Mouse (Mus musculus): ENCODE measurements at regions not wholly inside any gene's neighbourhood (a gene's known extent, or its start where the extent isn't known, plus 50 kb on each side); places are given as distances from the start of the nearest gene placed in this dataset.
A peak's percentile ranks its signal among the peaks of the same experiment; 100 is the strongest.

DNA sequence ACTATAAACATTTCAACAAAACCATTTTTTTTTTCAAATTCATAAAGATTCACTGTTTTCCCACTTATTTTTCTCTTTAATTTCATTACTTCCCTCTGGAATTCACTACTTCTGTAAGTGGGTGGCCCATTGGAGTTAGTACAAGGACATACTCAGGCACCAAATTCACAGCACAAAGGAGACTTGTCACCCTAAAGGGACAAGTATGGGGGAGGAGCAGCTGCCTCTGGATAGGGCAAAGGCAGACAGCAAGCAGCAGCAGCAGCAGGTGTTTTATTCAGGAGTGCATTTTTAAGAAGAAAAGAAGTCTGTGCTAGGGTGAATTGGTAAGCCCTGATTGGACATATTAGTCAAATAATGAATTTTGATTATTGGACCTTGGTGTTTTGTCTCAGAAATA, 314.1 kb upstream of the Cxxc4 start:
- no peak for TF ChIP-seq CTCF (IDR thresholded peaks at IDR 0.05)
- no peak for DNase-seq (ENCODE audit: extremely low spot score in 1 of 2, low spot score in 2 of 2)
- no peak overlapping the region for H3K27ac ChIP-seq
- intact Hi-C loops (cut with DNase I), result no loop called here
- no peak overlapping the region for H3K4me3 ChIP-seq

DNA sequence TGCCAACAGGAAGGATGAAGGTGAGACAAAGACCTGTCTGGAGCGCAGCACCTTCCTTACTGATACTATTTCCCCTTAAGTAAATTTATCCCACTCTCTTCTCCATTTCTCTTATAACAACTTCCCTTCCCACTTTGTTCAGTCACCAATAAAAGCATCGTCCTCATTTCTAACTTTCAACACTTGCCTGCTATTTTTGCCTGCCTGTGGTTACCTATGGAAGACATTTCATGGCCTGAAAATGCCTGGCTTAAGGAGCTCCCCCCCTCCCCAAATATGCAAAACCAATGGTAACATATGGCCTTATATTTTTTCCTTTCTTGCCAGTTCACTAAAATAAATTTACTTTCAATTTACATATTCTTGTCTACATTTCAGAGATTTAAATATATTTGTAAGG, 271.0 kb upstream of the Cxxc4 start:
- DNase-seq (ENCODE audit: extremely low spot score in 1 of 2, low spot score in 2 of 2), result no peak
- Histone ChIP-seq H3K27ac (no peak overlapping the region), H3K4me3 (no peak overlapping the region)
- no peak for TF ChIP-seq CTCF (IDR thresholded peaks at IDR 0.05)
- intact Hi-C loops (cut with DNase I), result loop anchor here (5.0 kb wide), 1 partner anchor 47 kb away; no protein-coding TSS in a partner anchor

DNA sequence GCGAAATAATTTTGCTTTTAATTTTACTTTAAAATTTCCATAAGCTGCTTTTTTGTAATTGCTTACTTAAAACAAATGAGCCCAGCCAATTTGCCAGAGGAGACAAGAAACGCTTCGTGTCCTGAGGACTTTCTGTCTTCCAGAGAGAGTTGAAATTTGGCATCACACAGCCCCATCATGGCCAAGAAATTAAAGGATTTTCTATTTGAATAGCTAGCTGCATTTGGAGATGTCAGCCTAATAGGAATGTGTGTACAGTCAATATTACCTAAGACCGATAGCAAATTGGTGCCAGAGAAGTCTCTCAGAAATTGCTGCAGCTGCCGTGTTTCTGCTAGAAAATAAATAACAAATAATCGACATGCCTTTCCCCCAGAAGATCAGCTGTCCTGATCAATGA, 268.1 kb upstream of the Cxxc4 start:
- H3K4me3 ChIP-seq, result no peak overlapping the region
- no peak for TF ChIP-seq CTCF (IDR thresholded peaks at IDR 0.05)
- intact Hi-C loops (cut with DNase I), result loop anchor here (5.0 kb wide), 1 partner anchor 44 kb away; no protein-coding TSS in a partner anchor
- no peak overlapping the region for H3K27ac ChIP-seq
- no peak for DNase-seq (ENCODE audit: extremely low spot score in 1 of 2, low spot score in 2 of 2)

DNA sequence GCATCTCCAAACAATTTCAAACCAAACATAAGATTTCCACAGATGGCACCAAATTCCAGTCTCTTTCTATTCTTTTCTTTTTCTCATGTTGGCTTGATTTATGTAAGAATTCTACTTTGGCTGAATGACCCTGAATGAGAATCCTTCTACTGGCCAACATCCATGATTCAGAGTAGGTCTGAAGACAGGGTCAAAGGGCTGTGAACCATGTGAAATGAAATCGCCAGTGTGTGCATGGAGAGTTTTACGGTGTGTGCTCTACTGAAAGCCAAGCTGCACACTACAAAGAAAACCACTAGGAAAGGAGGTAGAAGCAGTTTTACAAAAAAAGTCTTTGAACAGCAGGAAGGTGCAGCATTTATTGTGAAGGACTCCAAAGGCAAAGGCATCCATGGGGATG, 263.5 kb upstream of the Cxxc4 start:
- no peak for DNase-seq (ENCODE audit: extremely low spot score in 1 of 2, low spot score in 2 of 2)
- Histone ChIP-seq H3K27ac (no peak overlapping the region), H3K4me3 (no peak overlapping the region)
- intact Hi-C loops (cut with DNase I), result no loop called here
- TF ChIP-seq CTCF (IDR thresholded peaks at IDR 0.05), result no peak

DNA sequence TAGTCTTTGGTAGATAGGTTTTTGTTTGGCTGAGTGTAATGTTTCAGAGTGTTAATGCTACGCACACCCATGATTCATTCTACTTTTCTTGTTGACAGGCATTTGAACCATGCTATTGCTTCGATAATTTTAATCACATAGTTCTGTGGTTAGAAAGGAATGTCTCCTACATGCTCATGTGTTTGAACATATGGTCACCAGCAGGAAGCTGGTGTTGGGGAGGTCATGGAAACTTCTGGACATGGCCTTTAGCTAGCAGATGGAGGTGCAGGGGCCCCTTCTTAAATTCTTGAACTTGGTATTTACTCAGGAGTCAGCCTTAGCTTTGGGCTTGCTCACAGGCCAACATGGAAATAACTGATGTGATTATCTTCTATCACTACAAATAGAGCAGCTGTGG, 248.6 kb upstream of the Cxxc4 start:
- Histone ChIP-seq H3K4me3 (no peak overlapping the region), H3K27ac (no peak overlapping the region)
- intact Hi-C loops (cut with DNase I), result no loop called here
- no peak for TF ChIP-seq CTCF (IDR thresholded peaks at IDR 0.05)
- no peak for DNase-seq (ENCODE audit: extremely low spot score in 1 of 2, low spot score in 2 of 2)

DNA sequence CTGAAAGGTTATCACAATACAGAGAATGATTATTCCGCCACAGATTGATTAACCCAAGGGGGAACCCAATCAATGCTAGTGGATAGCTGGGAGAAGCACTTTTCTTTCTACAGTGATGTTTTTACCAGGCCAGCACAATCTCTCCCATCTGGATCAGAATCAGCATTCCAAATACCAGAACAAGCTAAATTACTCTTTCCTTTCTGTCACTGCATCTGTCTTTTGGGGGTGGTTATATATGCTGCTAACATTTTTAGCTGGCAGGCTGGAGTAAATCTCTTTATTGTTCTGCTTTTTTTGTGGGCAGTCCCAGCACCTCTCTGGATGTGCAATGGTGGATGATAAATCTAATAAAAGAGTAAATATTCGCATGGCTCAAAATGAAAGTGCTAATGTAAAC, 242.3 kb upstream of the Cxxc4 start:
- no peak for TF ChIP-seq CTCF (IDR thresholded peaks at IDR 0.05)
- Histone ChIP-seq H3K27ac (no peak overlapping the region), H3K4me3 (no peak overlapping the region)
- intact Hi-C loops (cut with DNase I), result no loop called here
- no peak for DNase-seq (ENCODE audit: extremely low spot score in 1 of 2, low spot score in 2 of 2)

DNA sequence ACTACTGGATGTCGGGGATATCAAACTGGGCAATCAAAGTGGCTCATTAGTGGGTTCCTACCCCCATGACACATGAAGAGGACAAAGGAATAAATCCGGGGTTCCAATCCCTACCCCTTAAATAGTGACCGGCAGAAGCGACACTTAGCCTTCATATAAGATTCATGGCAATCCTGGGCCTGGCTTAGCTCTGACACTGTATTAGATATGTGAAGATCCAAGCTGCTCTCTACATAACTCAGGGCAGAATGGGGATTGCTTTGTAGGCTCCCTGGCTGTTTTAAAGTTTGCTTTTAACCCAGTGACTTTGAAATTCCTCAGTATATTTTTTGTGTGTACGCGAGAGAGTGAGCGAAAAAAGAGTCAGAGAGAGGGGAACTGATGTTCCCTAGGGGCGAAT, 236.3 kb upstream of the Cxxc4 start:
- intact Hi-C loops (cut with DNase I), result no loop called here
- Histone ChIP-seq H3K4me3 (no peak overlapping the region), H3K27ac (no peak overlapping the region)
- DNase-seq (ENCODE audit: extremely low spot score in 1 of 2, low spot score in 2 of 2), result no peak
- TF ChIP-seq CTCF (IDR thresholded peaks at IDR 0.05), result no peak

DNA sequence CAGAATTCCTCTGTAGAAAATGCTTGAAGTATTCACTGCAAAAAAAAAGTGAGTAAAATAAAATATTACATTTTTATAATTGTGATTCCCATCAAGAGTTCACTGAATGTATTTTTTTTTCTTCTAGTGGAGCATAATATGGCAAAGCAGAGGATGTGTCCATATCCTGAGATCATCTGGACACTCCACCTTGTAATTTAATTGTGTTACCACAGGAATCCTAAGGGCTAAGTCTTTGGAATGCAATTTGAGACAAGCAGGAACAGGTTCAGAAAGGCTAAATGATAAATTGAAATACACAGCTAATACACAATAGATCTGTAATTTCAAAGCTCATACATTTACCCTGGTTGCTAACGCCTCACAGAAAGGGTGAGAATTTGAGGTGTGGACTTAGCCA, 235.7 kb upstream of the Cxxc4 start:
- Histone ChIP-seq H3K4me3 (no peak overlapping the region), H3K27ac (no peak overlapping the region)
- TF ChIP-seq CTCF (IDR thresholded peaks at IDR 0.05), result no peak
- intact Hi-C loops (cut with DNase I), result no loop called here
- no peak for DNase-seq (ENCODE audit: extremely low spot score in 1 of 2, low spot score in 2 of 2)

DNA sequence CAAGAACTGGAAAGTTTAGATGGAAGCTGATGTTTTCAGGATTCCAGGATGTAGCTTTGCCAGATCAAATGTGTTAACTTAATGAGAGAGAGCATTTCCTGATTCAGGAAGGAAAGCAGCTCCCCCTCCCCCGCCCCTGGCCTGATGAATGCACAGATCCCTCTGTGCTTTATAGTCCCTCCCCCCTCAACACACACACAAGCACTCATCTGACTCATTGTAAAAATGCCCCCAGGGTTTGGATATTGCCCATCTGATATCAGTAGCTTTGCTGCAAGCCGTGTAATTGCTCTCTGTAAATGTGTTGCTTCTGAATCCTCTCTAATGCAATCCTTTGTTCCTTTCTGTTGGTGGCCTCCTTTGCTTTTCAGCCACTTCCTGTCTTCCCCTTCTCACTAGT, 221.5 kb upstream of the Cxxc4 start:
- no peak overlapping the region for H3K4me3 ChIP-seq
- TF ChIP-seq CTCF (IDR thresholded peaks at IDR 0.05), result no peak
- no peak overlapping the region for H3K27ac ChIP-seq
- intact Hi-C loops (cut with DNase I), result loop anchor here (5.0 kb wide), 1 partner anchor 48 kb away; no protein-coding TSS in a partner anchor
- no peak for DNase-seq (ENCODE audit: extremely low spot score in 1 of 2, low spot score in 2 of 2)

DNA sequence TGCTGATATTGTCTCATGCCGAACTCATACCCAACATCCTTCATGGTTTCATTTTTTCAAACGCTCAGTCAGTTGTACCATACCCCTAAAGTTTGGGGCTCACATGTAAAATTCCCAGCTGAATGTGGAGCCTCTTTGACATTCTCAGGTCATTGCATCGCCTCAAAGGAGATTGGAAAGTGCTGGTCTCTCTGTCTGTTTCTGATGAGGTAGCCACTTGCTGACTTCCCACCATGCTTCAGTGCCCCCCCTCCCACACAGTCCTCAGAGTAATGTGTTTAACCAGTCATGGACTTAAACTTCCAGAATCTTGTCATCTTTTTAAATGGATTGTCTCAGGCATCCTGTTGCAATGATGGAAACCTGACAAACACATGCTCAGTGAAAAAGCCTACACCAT, 220.9 kb upstream of the Cxxc4 start:
- intact Hi-C loops (cut with DNase I), result no loop called here
- H3K27ac ChIP-seq, result no peak overlapping the region
- DNase-seq (ENCODE audit: extremely low spot score in 1 of 2, low spot score in 2 of 2), result no peak
- no peak for TF ChIP-seq CTCF (IDR thresholded peaks at IDR 0.05)
- no peak overlapping the region for H3K4me3 ChIP-seq

DNA sequence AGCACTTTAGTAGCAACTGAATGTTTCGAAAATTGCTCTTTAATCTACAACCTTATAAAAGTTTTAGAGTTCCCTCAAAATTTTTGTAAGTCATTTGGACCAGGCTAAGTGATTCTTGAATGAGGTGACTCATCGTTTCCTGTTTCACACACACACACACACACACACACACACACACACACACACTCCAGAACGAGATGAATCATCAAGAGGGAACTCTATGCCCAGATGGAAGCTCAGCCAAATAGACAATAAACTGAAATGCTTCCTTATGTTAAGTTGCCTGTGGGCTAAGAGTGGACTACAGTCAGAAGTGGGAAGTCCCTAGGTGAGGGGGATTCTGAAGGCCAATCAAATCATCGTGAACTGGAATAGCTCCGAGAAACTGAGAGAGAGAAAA, 202.4 kb upstream of the Cxxc4 start:
- Histone ChIP-seq H3K4me3 (no peak overlapping the region), H3K27ac (no peak overlapping the region)
- no peak for TF ChIP-seq CTCF (IDR thresholded peaks at IDR 0.05)
- DNase-seq (ENCODE audit: extremely low spot score in 1 of 2, low spot score in 2 of 2), result peak; percentile 35 to 37
- intact Hi-C loops (cut with DNase I), result no loop called here

DNA sequence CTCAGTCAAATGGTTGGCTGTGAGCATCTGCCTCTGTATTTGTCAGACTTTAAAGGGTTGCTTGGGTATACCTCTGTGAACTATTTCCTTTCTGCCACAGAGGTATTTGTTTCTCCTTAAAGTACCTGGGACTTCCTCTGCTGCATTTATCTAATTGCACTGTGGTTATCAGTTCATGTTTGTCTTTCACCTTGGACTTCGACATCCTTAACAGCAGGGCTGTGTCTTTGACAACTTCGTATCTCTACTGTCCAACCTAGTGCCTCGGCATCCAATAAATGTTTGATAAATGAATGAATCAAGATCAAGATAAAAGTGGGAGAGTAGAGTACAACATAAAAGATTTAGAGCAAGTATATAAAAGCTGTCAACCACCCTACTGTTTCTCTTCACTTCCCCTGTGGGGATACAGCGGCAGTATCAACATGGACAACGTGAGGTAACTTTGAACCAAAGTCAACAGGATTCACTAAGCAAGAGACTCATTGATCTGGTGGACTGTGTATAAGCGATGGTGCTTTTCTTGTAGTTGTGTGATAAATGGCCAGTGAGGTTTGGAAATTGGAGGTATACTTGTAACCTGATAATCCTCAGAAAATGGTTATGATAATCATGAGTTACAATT, 199.9 kb upstream of the Cxxc4 start:
- Histone ChIP-seq H3K27ac (no peak overlapping the region), H3K4me3 (no peak overlapping the region)
- intact Hi-C loops (cut with DNase I), result no loop called here
- no peak for DNase-seq (ENCODE audit: extremely low spot score in 1 of 2, low spot score in 2 of 2)
- no peak for TF ChIP-seq CTCF (IDR thresholded peaks at IDR 0.05)

DNA sequence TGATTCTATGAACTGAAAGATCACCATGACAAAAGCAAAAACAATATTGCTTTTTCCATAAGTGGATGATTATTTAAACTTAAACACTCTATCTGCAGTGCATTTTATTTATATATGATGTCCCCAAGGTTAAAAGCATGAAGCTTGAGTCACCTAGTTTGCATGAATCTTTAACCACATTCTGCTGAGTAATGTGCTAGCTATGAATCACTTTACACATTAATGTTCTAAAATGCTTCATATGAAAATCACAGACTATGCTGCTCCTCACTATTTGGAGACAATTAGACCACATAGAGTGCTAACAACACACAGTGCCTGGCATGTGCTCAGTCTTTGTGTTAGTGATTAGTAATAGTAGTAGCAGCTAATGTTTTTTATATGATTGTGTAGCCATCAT, 185.6 kb upstream of the Cxxc4 start:
- intact Hi-C loops (cut with DNase I), result no loop called here
- no peak overlapping the region for H3K27ac ChIP-seq
- H3K4me3 ChIP-seq, result no peak overlapping the region
- no peak for DNase-seq (ENCODE audit: extremely low spot score in 1 of 2, low spot score in 2 of 2)
- TF ChIP-seq CTCF (IDR thresholded peaks at IDR 0.05), result no peak
